ENCODE assay signal across 8 mouse cellular contexts in genomic region chr10:25359959-25360811, GRCm38 (mm10). TPM values are rescaled to one million over a fixed set of nuclear protein-coding genes. Genes with fewer than 3 reads are reported as not detected.
DNase-seq lines count a peak whose midpoint lies in the region; ATAC-seq and TF ChIP-seq lines count a peak whose summit lies in the region.

No protein-coding gene starts in this region.

- H3K27ac ChIP-seq in forebrain, embryonic 13.5 days, result peak overlapping the region; percentile 57
- peak overlapping the region; percentile 64 for H3K27ac ChIP-seq in hindbrain, embryonic 13.5 days
- H3K27ac ChIP-seq in liver, adult 2 months (replicated peaks; ENCODE audit: insufficient read depth, low read depth, low read length), result peak overlapping the region; percentile 42; the same call in 1 of the 2 replicates
- no peak overlapping the region for H3K27ac ChIP-seq in thymus, adult 2 months (ENCODE audit: control insufficient read depth, insufficient read depth, low read length)

- under 1% methylated on average over 47 of the region's 84 CpGs for WGBS in forebrain, embryonic 13.5 days
- WGBS in hindbrain, embryonic 13.5 days, result under 1% methylated on average over 50 of the region's 84 CpGs
- under 1% methylated on average over 64 of the region's 84 CpGs for WGBS in liver, adult 2 months
- under 1% methylated on average over 55 of the region's 84 CpGs for WGBS in thymus, adult 2 months

- no peaks in the 10 kb centered on the region for H3K27me3 ChIP-seq in forebrain, embryonic 13.5 days
- no peaks in the 10 kb centered on the region for H3K27me3 ChIP-seq in hindbrain, embryonic 13.5 days
- H3K27me3 ChIP-seq in liver, adult 2 months (ENCODE audit: control insufficient read depth, insufficient read depth, low read length), result no peaks in the 10 kb centered on the region
- no peaks in the 10 kb centered on the region for H3K27me3 ChIP-seq in thymus, adult 2 months (ENCODE audit: control insufficient read depth, insufficient read depth, low read length)

- no peak; the same call in none of the 2 replicates for ATAC-seq in forebrain, embryonic 13.5 days
- peak; percentile 82 for ATAC-seq in hindbrain, embryonic 13.5 days (ENCODE audit: low FRiP score)
- peak; percentile 28; the same call in 1 of the 2 replicates for ATAC-seq in monocyte, adult 5-6 weeks (replicated peaks; ENCODE audit: insufficient number of reproducible peaks, low FRiP score, low TSS enrichment, poor library complexity, severe bottlenecking)

- H3K4me3 ChIP-seq in forebrain, embryonic 13.5 days, result peak overlapping the region; percentile 74
- peak overlapping the region; percentile 81 for H3K4me3 ChIP-seq in hindbrain, embryonic 13.5 days
- peak overlapping the region; percentile 93 for H3K4me3 ChIP-seq in liver, adult 2 months (ENCODE audit: insufficient read depth, low read depth, low read length)
- H3K4me3 ChIP-seq in thymus, adult 2 months (ENCODE audit: control insufficient read depth, insufficient read depth, low read length), result peak overlapping the region; percentile 82

- peak overlapping the region; percentile 81 for H3K4me2 ChIP-seq in forebrain, embryonic 13.5 days
- peak overlapping the region; percentile 76 for H3K4me2 ChIP-seq in hindbrain, embryonic 13.5 days

- H3K36me3 ChIP-seq in forebrain, embryonic 13.5 days (ENCODE audit: poor library complexity, severe bottlenecking), result no peaks in the 10 kb centered on the region
- no peaks in the 10 kb centered on the region for H3K36me3 ChIP-seq in hindbrain, embryonic 13.5 days
- no peaks in the 10 kb centered on the region for H3K36me3 ChIP-seq in liver, adult 2 months (ENCODE audit: control insufficient read depth, insufficient read depth, low read length)
- H3K36me3 ChIP-seq in thymus, adult 2 months (ENCODE audit: control insufficient read depth, insufficient read depth, low read length), result no peaks in the 10 kb centered on the region

- no peaks in the 10 kb centered on the region for H3K9me3 ChIP-seq in forebrain, embryonic 13.5 days (replicated peaks)
- no peaks in the 10 kb centered on the region for H3K9me3 ChIP-seq in hindbrain, embryonic 13.5 days

- TF ChIP-seq CTCF in liver, adult 2 months (IDR thresholded peaks at IDR 0.05; ENCODE audit: low read depth, low read length), result no peak
- TF ChIP-seq CTCF in thymus, adult 2 months (IDR thresholded peaks at IDR 0.05; ENCODE audit: borderline replicate concordance, control insufficient read depth, extremely low read depth, insufficient read depth, low read length, poor library complexity), result no peak

- TF ChIP-seq POLR2A in liver, adult 2 months (IDR thresholded peaks at IDR 0.05; ENCODE audit: extremely low read depth, insufficient read depth, low read length), result no peak
- no peak; the same call in 1 of the 2 replicates for TF ChIP-seq POLR2A in thymus, adult 2 months (IDR thresholded peaks at IDR 0.05; ENCODE audit: control insufficient read depth, extremely low read depth, insufficient read depth, low read length, poor library complexity)

- peaks cover 13% of the 10 kb centered on the region for H3K4me1 ChIP-seq in forebrain, embryonic 13.5 days
- peaks cover 11% of the 10 kb centered on the region for H3K4me1 ChIP-seq in hindbrain, embryonic 13.5 days (replicated peaks)
- H3K4me1 ChIP-seq in liver, adult 2 months (ENCODE audit: control insufficient read depth, insufficient read depth, low read length), result no peaks in the 10 kb centered on the region; the same call in none of the 2 replicates
- no peaks in the 10 kb centered on the region; the same call in 1 of the 2 replicates for H3K4me1 ChIP-seq in thymus, adult 2 months (replicated peaks; ENCODE audit: control insufficient read depth, insufficient read depth, low read length)

- DNase-seq in heart, adult 11 months, result peak; percentile 97
- DNase-seq in heart, adult 8-10 months (ENCODE audit: low spot score), result no peak
- DNase-seq in adrenal gland, postnatal 14 days, result peak; percentile 50
- DNase-seq in liver, adult 2 months (ENCODE audit: extremely low read depth, low read depth, low spot score), result no peak
- DNase-seq in thymus, adult 2 months, result no peak

- peak overlapping the region; percentile 78 for H3K9ac ChIP-seq in forebrain, embryonic 13.5 days
- peak overlapping the region; percentile 85 for H3K9ac ChIP-seq in hindbrain, embryonic 13.5 days
- H3K9ac ChIP-seq in liver, adult 2 months (ENCODE audit: low read depth, low read length), result peak overlapping the region; percentile 90

- H3K79me2 ChIP-seq in liver, adult 2 months (ENCODE audit: control insufficient read depth, insufficient read depth, low read length), result no peaks in the 10 kb centered on the region

RNA-seq across cellular contexts. Expression of gene Epb41l2, which starts 0.6 kb away (rescaled TPM):
- 10 to 100 TPM; 34.0 to 46.3 (median 40.7) TPM for total RNA-seq in heart, adult 8-10 months (2022)
- total RNA-seq in adrenal gland, postnatal 14 days (2021), result 94.9 and 106 TPM in 2 replicates
- polyA plus RNA-seq in forebrain, embryonic 13.5 days (2015; fragmentation: Nextera tagmentation; extraction: Ambion mirVana), result 22.7 and 24.1 TPM in 2 replicates
- polyA plus RNA-seq in hindbrain, embryonic 13.5 days (2015; fragmentation: Nextera tagmentation; extraction: Ambion mirVana), result 23.7 and 24.9 TPM in 2 replicates
- total RNA-seq in liver, adult 2 months (2014; rRNA removed), result 17.4 and 21.3 TPM in 2 replicates
- 4.6 and 6.8 TPM in 2 replicates for polyA plus RNA-seq in liver, adult 2 months (2012; rRNA removed)
- total RNA-seq in monocyte, adult 5-6 weeks (2017), result 77.6 to 105 TPM (median 100 TPM) in 3 replicates
- 47.5 and 52.5 TPM in 2 replicates for polyA plus RNA-seq in thymus, adult 2 months (2012; rRNA removed)

RNA-seq across cellular contexts. Expression of gene Akap7, which starts 52.5 kb away (rescaled TPM):
- 10 to 100 TPM; 58.9 to 68.6 (median 63.2) TPM for total RNA-seq in heart, adult 8-10 months (2022)
- 65.2 and 68.4 TPM in 2 replicates for total RNA-seq in adrenal gland, postnatal 14 days (2021)
- 14.5 and 16.2 TPM in 2 replicates for polyA plus RNA-seq in forebrain, embryonic 13.5 days (2015; fragmentation: Nextera tagmentation; extraction: Ambion mirVana)
- polyA plus RNA-seq in hindbrain, embryonic 13.5 days (2015; fragmentation: Nextera tagmentation; extraction: Ambion mirVana), result 28.1 and 31.5 TPM in 2 replicates
- 9.5 and 11.8 TPM in 2 replicates for total RNA-seq in liver, adult 2 months (2014; rRNA removed)
- polyA plus RNA-seq in liver, adult 2 months (2012; rRNA removed), result 1.8 and 2.1 TPM in 2 replicates
- total RNA-seq in monocyte, adult 5-6 weeks (2017), result 17.4 to 28.8 TPM (median 22.7 TPM) in 3 replicates
- 0.73 and 1.8 TPM in 2 replicates for polyA plus RNA-seq in thymus, adult 2 months (2012; rRNA removed)

Comparison
In these comparisons a context has a peak if more than half of its experiments do, and no peak if none do; other contexts are left out.
1. DNase-seq: peak in heart, adult 11 months (single experiment) and adrenal gland, postnatal 14 days (single experiment); none in heart, adult 8-10 months (single experiment), liver, adult 2 months (single experiment) and thymus, adult 2 months (single experiment).
2. Peak in every context shown above with its lines, with median percentiles within 50 percentile points of each other: H3K4me3 ChIP-seq and H3K9ac ChIP-seq.